Mouse (Mus musculus) thymus, adult 2 months (tissue): Measurements from ENCODE around the gene Ufc1.

Source experiments
- CTCF ChIP-seq: fragments of 200-500 bp; IDR thresholded peaks from 2 replicates; pipeline ENCODE4 v1.5.1; 2012; ENCODE audit warnings: mild to moderate bottlenecking, control low read depth, low read length, moderate library complexity, borderline replicate concordance; ENCODE audit not compliant: control insufficient read depth, poor library complexity, insufficient read depth; ENCODE audit errors: extremely low read depth
- POLR2A ChIP-seq: fragments of 200-500 bp; IDR thresholded peaks from 2 replicates; pipeline ENCODE4 v1.6.1; 2012; ENCODE audit warnings: mild to moderate bottlenecking, low read length, control low read depth, moderate library complexity; ENCODE audit not compliant: control insufficient read depth, poor library complexity, insufficient read depth; ENCODE audit errors: extremely low read depth

- TF ChIP-seq POLR2A (no peak), CTCF (no peak)
These were observed 3.4 kb upstream of the Ufc1 start for GRCm38 (mm10) chr1:171298226-171298625.
